Mouse (Mus musculus): ENCODE results near the gene Zscan2.

Gene Zscan2

GRCm38 (mm10) chr7:80860729-80861274 lies at the start of gene Zscan2:
Gene Zscan2, plus strand, starts transcription at chr7:80860920.
- DNase-seq (ENCODE audit: low spot score in 2 of 2): peak; percentile 88 to 90

- no peak for DNase-seq (ENCODE audit: low spot score in 2 of 2)
Measured at GRCm38 (mm10) chr7:80813397-80813796, 47.3 kb upstream of the Zscan2 start.

GRCm38 (mm10) chr7:80816641-80817040 lies 44.1 kb upstream of the Zscan2 start:
- no peak for DNase-seq (ENCODE audit: low spot score in 2 of 2)

- DNase-seq (ENCODE audit: low spot score in 2 of 2): no peak
Measured at GRCm38 (mm10) chr7:80820838-80821237, 39.9 kb upstream of the Zscan2 start.

- DNase-seq (ENCODE audit: low spot score in 2 of 2): no peak
Measured at GRCm38 (mm10) chr7:80823267-80823666, 37.5 kb upstream of the Zscan2 start.

GRCm38 (mm10) chr7:80823875-80824682 lies 36.6 kb upstream of the Zscan2 start:
- DNase-seq (ENCODE audit: low spot score in 2 of 2): no peak

- no peak for DNase-seq (ENCODE audit: low spot score in 2 of 2)
Measured at GRCm38 (mm10) chr7:80825843-80826403, 34.8 kb upstream of the Zscan2 start, which contains the start of gene Iqgap1. Gene Iqgap1, minus strand, starts transcription at chr7:80825974.

GRCm38 (mm10) chr7:80828146-80828860 lies 32.4 kb upstream of the Zscan2 start:
- DNase-seq (ENCODE audit: low spot score in 2 of 2): peak in 1 of 2 experiments; percentile 17

- DNase-seq (ENCODE audit: low spot score in 2 of 2): peak; percentile 30 to 58
Measured at GRCm38 (mm10) chr7:80830193-80830803, 30.4 kb upstream of the Zscan2 start.

- peak; percentile 79 to 86 for DNase-seq (ENCODE audit: low spot score in 2 of 2)
Measured at GRCm38 (mm10) chr7:80832191-80832590, 28.5 kb upstream of the Zscan2 start.

- DNase-seq (ENCODE audit: low spot score in 2 of 2): peak; percentile 51 to 58
Measured at GRCm38 (mm10) chr7:80832996-80833650, 27.6 kb upstream of the Zscan2 start.

- no peak for DNase-seq (ENCODE audit: low spot score in 2 of 2)
Measured at GRCm38 (mm10) chr7:80833651-80834532, 26.8 kb upstream of the Zscan2 start.

GRCm38 (mm10) chr7:80835984-80836652 lies 24.6 kb upstream of the Zscan2 start:
- DNase-seq (ENCODE audit: low spot score in 2 of 2): no peak

GRCm38 (mm10) chr7:80837736-80838135 lies 23.0 kb upstream of the Zscan2 start:
- no peak for DNase-seq (ENCODE audit: low spot score in 2 of 2)

GRCm38 (mm10) chr7:80838247-80838646 lies 22.5 kb upstream of the Zscan2 start:
- no peak for DNase-seq (ENCODE audit: low spot score in 2 of 2)

- no peak for DNase-seq (ENCODE audit: low spot score in 2 of 2)
Measured at GRCm38 (mm10) chr7:80839755-80840154, 21.0 kb upstream of the Zscan2 start.

GRCm38 (mm10) chr7:80840241-80840640 lies 20.5 kb upstream of the Zscan2 start:
- no peak for DNase-seq (ENCODE audit: low spot score in 2 of 2)

GRCm38 (mm10) chr7:80840937-80841336 lies 19.8 kb upstream of the Zscan2 start:
- no peak for DNase-seq (ENCODE audit: low spot score in 2 of 2)

GRCm38 (mm10) chr7:80842132-80842531 lies 18.6 kb upstream of the Zscan2 start:
- no peak for DNase-seq (ENCODE audit: low spot score in 2 of 2)

GRCm38 (mm10) chr7:80843176-80843575 lies 17.5 kb upstream of the Zscan2 start:
- no peak for DNase-seq (ENCODE audit: low spot score in 2 of 2)
